Mouse (Mus musculus) forebrain, embryonic 16.5 days (tissue): ENCODE data around the gene Pla2g1b. TPM values are rescaled to one million over a fixed set of nuclear protein-coding genes. Genes with fewer than 3 reads are reported as not detected.

Source experiments
- ATAC-seq: fragments of 200-750 bp; cut with Nextera tagmentation; 2 replicates; pipeline ENCODE4 v1.8.0; 2017; ENCODE audit warnings: mild to moderate bottlenecking, moderate library complexity
- H3K27ac ChIP-seq: fragments of 300-500 bp; sonication (generic); 2 replicates; pipeline ENCODE4 v1.5.1; 2014; ENCODE audit warnings: low read length, control low read depth
- H3K27me3 ChIP-seq: fragments of 300-500 bp; sonication (generic); replicated peaks from 2 replicates; pipeline ENCODE4 v1.6.1; 2014; ENCODE audit warnings: low read length; ENCODE audit not compliant: control insufficient read depth, insufficient read depth
- H3K36me3 ChIP-seq: fragments of 300-500 bp; sonication (generic); 2 replicates; pipeline ENCODE4 v1.6.1; 2014; ENCODE audit not compliant: control insufficient read depth, insufficient read depth
- H3K4me1 ChIP-seq: fragments of 300-500 bp; sonication (generic); replicated peaks from 2 replicates; pipeline ENCODE4 v1.6.1; 2014; ENCODE audit warnings: low read length; ENCODE audit not compliant: control insufficient read depth, insufficient read depth
- H3K4me2 ChIP-seq: fragments of 300-500 bp; sonication (generic); 2 replicates; pipeline ENCODE4 v1.6.1; 2014; ENCODE audit warnings: mild to moderate bottlenecking, low read length, control low read depth
- H3K4me3 ChIP-seq: fragments of 300-500 bp; sonication (generic); replicated peaks from 2 replicates; pipeline ENCODE4 v1.5.1; 2014; ENCODE audit warnings: mild to moderate bottlenecking, low read length, control low read depth
- H3K9ac ChIP-seq: fragments of 300-500 bp; sonication (generic); replicated peaks from 2 replicates; pipeline ENCODE4 v1.6.1; 2014; ENCODE audit warnings: low read depth, low read length, control low read depth
- H3K9me3 ChIP-seq: fragments of 300-500 bp; sonication (generic); 2 replicates; pipeline ENCODE4 v1.6.1; 2016; ENCODE audit warnings: low read length; ENCODE audit not compliant: control insufficient read depth
- WGBS: fragments of 180-500 bp; shearing (Covaris S2); extraction: QIAGEN DNeasy Blood & Tissue Kit; methylation state at CpG from one replicate; pipeline ENCODE4 v1.1.7; 2014; 5-methylcytosine and 5-hydroxymethylcytosine counted together
- polyA plus RNA-seq: library from polyadenylated mRNA; unstranded; fragments of >200 nt; fragmentation: Nextera tagmentation; extraction: Ambion mirVana; gene quantifications from 2 replicates; pipeline ENCODE4 v1.2.1, GENCODE M21; 2015

Gene Pla2g1b
- polyA plus RNA-seq, 1 experiment from 2014 or later: not detected

DNA sequence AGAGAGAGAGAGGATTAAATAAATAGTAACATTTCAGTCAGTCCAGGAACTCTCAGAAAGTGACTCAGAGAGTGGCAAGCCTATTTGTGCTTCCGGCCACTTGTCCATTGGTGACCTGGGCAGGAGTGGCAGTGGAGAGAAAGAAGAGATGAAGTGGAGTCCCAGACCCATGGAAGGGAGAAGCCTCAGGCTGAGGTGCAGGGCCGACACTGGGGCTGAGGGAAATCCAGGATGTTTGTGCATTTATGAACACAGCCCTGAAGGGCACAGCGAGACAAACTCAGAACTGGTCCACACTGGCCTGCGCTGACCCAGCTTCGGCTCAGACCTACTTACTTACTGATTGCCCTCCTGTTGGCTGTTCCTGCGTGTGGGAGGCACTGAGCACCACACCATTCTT is 3.7 kb downstream of the Pla2g1b start:
- H3K4me2 ChIP-seq: no peak overlapping the region
- 72% methylated on average over 6 of the region's 6 CpGs for WGBS
- no peak overlapping the region for H3K27ac ChIP-seq
- ATAC-seq: no peak
- H3K27me3 ChIP-seq: no peaks in the 10 kb centered on the region
- peaks cover 4% of the 10 kb centered on the region for H3K4me1 ChIP-seq
- no peaks in the 10 kb centered on the region for H3K36me3 ChIP-seq
- no peak overlapping the region for H3K9ac ChIP-seq
- H3K4me3 ChIP-seq: no peak overlapping the region
- no peaks in the 10 kb centered on the region for H3K9me3 ChIP-seq

DNA sequence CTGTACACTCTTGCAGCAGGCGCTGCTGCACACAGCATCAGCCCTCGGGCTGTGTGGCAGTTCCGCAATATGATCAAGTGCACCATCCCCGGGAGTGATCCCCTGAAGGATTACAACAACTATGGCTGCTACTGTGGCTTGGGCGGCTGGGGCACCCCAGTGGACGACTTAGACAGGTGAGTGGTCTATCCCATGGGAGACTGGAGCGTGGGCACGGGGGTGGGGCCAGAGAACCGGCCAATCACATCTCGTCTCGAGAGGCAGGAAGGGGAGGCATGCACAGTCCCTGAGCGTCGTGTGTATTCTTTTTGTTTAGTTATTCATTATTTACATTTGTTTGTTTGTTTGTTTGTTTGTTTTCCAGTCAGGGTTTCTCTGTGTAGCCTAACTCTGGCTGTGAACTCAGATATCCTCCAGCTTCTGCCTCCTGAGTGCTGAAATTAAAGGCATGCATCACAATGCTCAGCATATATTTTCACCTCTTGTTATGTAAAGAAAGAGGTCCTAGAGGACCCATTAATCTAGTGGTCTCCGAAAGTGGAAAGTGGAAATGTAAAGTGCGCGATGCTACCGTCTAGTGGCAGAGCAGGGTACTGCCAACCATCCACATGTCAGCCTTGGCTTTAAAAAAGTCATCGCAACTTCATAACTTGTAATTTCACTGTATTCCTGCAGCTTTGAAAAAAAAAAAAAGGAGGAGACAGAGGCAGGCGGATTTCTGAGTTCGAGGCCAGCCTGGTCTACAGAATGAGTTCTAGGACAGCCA is 4.9 kb downstream of the Pla2g1b start:
- Histone ChIP-seq H3K36me3 (no peaks in the 10 kb centered on the region), H3K4me2 (no peak overlapping the region; the same call in 1 of the 2 replicates), H3K4me3 (no peak overlapping the region), H3K9me3 (no peaks in the 10 kb centered on the region), H3K9ac (no peak overlapping the region), H3K27me3 (no peaks in the 10 kb centered on the region), H3K27ac (no peak overlapping the region), H3K4me1 (peaks cover 8% of the 10 kb centered on the region)
- no peak for ATAC-seq
- WGBS: 37% methylated on average over 20 of the region's 20 CpGs

DNA sequence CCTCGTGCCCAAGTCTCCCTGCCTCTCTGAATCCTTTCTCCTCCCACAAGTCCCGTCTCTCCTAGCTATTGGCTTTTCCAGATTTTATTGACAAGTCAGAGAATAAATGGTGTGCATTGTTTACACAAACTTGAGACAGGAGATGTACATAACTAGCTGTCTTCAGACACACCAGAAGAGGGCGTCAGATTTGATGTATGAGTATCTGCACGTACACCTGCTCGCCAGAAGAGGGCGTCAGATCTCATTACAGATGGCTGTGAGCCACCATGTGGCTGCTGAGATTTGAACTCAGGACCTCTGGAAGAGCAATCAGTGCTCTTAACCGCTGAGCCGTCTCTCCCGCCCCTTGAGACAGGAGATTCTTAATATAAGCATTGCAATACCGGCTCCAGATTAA is 7.1 kb downstream of the Pla2g1b start:
- Histone ChIP-seq H3K4me3 (no peak overlapping the region), H3K4me1 (peaks cover 11% of the 10 kb centered on the region), H3K27ac (no peak overlapping the region), H3K27me3 (no peaks in the 10 kb centered on the region), H3K9ac (no peak overlapping the region), H3K4me2 (no peak overlapping the region), H3K36me3 (no peaks in the 10 kb centered on the region), H3K9me3 (no peaks in the 10 kb centered on the region)
- 74% methylated on average over 10 of the region's 10 CpGs for WGBS
- no peak for ATAC-seq

DNA sequence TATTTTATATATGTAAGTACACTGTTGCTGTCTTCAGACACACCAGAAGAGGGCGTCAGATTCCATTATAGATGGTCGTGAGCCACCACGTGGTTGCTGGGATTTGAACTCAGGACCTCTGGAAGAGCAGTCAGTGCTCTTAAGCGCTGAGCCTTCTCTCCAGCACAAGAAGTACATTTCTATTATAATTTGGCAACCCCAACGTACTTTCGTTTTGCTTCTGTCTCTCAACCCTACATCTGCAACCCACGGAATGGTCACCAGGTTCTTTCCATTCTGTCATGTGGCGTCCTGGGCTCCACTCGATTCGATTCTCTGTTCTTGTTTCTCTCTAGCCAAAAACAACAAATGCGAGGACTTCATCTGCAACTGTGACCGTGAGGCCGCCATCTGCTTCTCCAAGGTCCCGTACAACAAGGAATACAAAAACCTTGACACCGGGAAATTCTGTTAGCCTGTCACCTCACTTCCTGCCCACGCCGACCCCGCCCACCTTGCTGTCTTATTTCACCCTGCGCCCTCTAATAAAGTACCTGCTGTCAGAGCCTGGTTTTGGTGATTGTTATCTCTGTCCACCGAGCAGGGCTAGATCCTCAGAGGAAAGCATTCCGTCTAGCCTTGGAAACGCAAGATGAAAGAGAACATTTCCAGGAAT is 8.2 kb downstream of the Pla2g1b start:
- Histone ChIP-seq H3K4me2 (no peak overlapping the region), H3K9ac (no peak overlapping the region), H3K27me3 (no peaks in the 10 kb centered on the region), H3K27ac (no peak overlapping the region), H3K36me3 (no peaks in the 10 kb centered on the region), H3K4me1 (peaks cover 11% of the 10 kb centered on the region), H3K4me3 (no peak overlapping the region), H3K9me3 (no peaks in the 10 kb centered on the region)
- WGBS: 76% methylated on average over 22 of the region's 22 CpGs
- no peak for ATAC-seq

DNA sequence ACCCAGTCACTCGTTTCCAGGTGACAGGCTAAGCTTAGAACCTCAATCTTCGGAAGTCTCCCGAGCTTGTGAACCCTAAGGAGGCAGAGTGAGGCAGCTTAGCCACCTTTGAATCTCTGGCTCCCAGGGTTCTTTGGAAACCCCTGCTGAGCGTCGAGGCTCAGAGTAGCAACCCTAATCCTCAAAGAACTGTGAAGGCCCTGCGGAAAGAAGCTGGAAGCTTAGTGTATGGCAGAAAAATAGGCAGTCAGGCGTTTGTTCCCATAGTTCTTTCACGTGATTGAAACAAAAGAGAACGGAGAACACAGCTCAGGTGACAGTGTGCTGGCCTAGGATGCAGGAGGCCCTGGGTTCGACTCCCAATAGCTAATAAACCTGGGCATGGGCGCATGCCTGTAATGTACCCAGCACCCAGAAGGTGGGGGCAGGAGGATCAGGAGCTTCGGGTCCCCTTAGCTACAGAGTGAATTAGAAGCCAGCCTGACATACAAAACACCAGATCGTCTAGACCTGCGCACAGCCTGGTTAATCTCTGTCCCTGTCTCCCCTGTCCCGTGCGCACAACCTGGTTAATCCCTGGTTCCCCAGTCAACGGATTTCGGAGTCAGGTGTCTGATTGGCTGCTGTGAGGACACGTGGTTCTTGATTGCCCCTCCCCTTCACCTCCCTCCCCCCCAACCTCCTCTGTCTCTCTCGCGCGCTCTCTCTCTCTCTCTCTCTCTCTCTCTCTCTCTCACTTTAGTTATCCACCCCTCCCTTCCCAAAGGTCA is 9.5 kb downstream of the Pla2g1b start:
- H3K4me2 ChIP-seq: peak overlapping the region; percentile 58
- H3K9me3 ChIP-seq: no peaks in the 10 kb centered on the region
- H3K27me3 ChIP-seq: no peaks in the 10 kb centered on the region
- H3K36me3 ChIP-seq: no peaks in the 10 kb centered on the region
- WGBS: 6% methylated on average over 22 of the region's 22 CpGs
- peak overlapping the region; percentile 56 for H3K9ac ChIP-seq
- H3K4me1 ChIP-seq: peaks cover 16% of the 10 kb centered on the region
- ATAC-seq: peak; percentile 88
- peak overlapping the region; percentile 48 for H3K4me3 ChIP-seq
- H3K27ac ChIP-seq: no peak overlapping the region

- ATAC-seq: peak; percentile 34; the same call in 1 of the 2 replicates
- Histone ChIP-seq H3K4me1 (peaks cover 12% of the 10 kb centered on the region), H3K27ac (no peak overlapping the region), H3K4me3 (peak overlapping the region; percentile 48), H3K9ac (peak overlapping the region; percentile 42; the same call in 1 of the 2 replicates), H3K36me3 (no peaks in the 10 kb centered on the region), H3K4me2 (peak overlapping the region; percentile 58), H3K9me3 (no peaks in the 10 kb centered on the region), H3K27me3 (no peaks in the 10 kb centered on the region)
- WGBS: 33% methylated on average over 12 of the region's 12 CpGs
Measured at GRCm38 (mm10) chr5:115476107-115476727, 10.2 kb downstream of the Pla2g1b start.

DNA sequence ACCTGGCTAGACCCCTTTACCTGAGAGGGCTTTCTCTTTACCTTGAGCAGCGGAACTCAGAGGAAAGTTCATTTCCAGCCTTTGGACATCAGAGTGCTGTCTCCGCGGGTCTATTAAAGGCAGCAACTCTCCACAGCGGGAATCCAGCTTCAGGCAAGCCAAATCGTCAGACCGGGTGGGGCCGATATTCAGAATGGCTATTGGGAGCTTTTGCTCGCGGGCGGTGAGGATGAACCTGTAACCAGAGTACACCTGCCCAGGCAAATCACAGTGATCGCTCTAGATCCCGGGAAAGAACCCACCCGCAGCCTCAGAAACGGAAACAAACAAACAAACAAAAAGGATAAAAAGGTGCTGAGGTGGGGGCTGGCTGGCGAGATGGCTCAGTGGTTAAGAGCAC is 13.5 kb downstream of the Pla2g1b start:
- peaks cover 30% of the 10 kb centered on the region for H3K4me1 ChIP-seq
- no peaks in the 10 kb centered on the region for H3K9me3 ChIP-seq
- no peak overlapping the region for H3K9ac ChIP-seq
- H3K27ac ChIP-seq: no peak overlapping the region
- H3K27me3 ChIP-seq: no peaks in the 10 kb centered on the region
- no peak for ATAC-seq
- 37% methylated on average over 15 of the region's 15 CpGs for WGBS
- H3K4me3 ChIP-seq: no peak overlapping the region
- H3K36me3 ChIP-seq: no peaks in the 10 kb centered on the region
- no peak overlapping the region for H3K4me2 ChIP-seq

- ATAC-seq: no peak
- Histone ChIP-seq H3K27me3 (no peaks in the 10 kb centered on the region), H3K4me2 (peak overlapping the region; percentile 41), H3K9ac (0 out of 2 replicates have a peak overlapping the region, but pooled peaks have one; percentile 17), H3K4me3 (peak overlapping the region; percentile 21), H3K4me1 (peaks cover 33% of the 10 kb centered on the region), H3K9me3 (no peaks in the 10 kb centered on the region), H3K27ac (no peak overlapping the region), H3K36me3 (no peaks in the 10 kb centered on the region)
- 16% methylated on average over 27 of the region's 27 CpGs for WGBS
Measured at GRCm38 (mm10) chr5:115480101-115480500, 14.0 kb downstream of the Pla2g1b start.
